Mouse (Mus musculus) cortical plate, adult 2 months (tissue): ENCODE results near the gene Ubr3.

Experiments
- CTCF ChIP-seq: fragments of 200-500 bp; IDR thresholded peaks from 2 replicates; pipeline ENCODE4 v1.5.1; 2011; ENCODE audit warnings: mild to moderate bottlenecking, control low read depth, low read length; ENCODE audit not compliant: insufficient read depth; ENCODE audit errors: extremely low read depth
- POLR2A ChIP-seq: fragments of 200-500 bp; IDR thresholded peaks from 2 replicates; pipeline ENCODE4 v1.6.1; 2011; ENCODE audit warnings: mild to moderate bottlenecking, low read length, control low read depth; ENCODE audit not compliant: insufficient read depth; ENCODE audit errors: extremely low read depth

DNA sequence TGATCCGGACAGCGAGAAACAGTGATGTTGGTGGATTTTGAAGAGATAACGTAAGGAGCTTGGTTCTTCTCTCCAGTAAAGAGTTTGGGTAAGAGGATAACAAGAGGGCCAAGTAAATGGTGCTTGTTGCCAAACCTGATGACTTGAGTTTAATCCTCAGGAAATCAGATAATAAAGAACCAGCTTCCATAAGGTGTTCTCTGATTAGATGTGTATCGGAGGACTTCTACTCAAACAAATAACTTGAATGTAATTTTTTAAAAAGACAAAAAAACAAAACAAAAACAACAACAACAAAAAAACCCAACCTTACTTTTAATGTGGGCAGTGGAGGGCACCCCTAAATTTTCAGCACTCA is 843 bp upstream of the Ubr3 start:
- TF ChIP-seq CTCF (no peak), POLR2A (no peak)
